Mouse (Mus musculus) gastrocnemius, postnatal 4 days (tissue): ENCODE data around the gene Serpinh1. TPM values are rescaled to one million over a fixed set of nuclear protein-coding genes. Genes with fewer than 3 reads are reported as not detected.

Experiments used
- DNase-seq, 2 experiments: peaks; one replicate each; pipeline ENCODE4 v3.0.0; 2021 to 2022; ENCODE audit warnings: low spot score in 2 of 2, mixed read lengths in 2 of 2
- long read RNA-seq, 2 experiments: library from polyadenylated mRNA; stranded (forward); transcript quantifications; one replicate each; pipeline ENCODE4 v2.0.0; 2021
- total RNA-seq, 2 experiments: library from RNA; stranded (reverse); gene quantifications; 2 replicates each; pipeline ENCODE4 v1.2.3; 2021

The Serpinh1 gene
- total RNA-seq: 100 to 1,000 TPM; 409 to 535 TPM
- long read RNA-seq, experiment 1, transcript Serpinh1-203 (6 exons, 2,128 nt): minor isoform, 62 of 975 reads
- long read RNA-seq, experiment 1, transcript Serpinh1-202 (5 exons, 2,274 nt): minor isoform, 6 of 975 reads
- long read RNA-seq, experiment 1, transcript Serpinh1-201 (5 exons, 2,215 nt): major isoform, 775 of 975 reads
- long read RNA-seq, experiment 1, partial matches to known transcripts: 32 of 975 reads
- long read RNA-seq, experiment 1, other reads (novel, unspliced or antisense): 97 of 975 reads
- long read RNA-seq, experiment 2, transcript Serpinh1-202 (5 exons, 2,274 nt): minor isoform, 17 of 1,240 reads
- long read RNA-seq, experiment 2, transcript Serpinh1-201 (5 exons, 2,215 nt): major isoform, 984 of 1,240 reads
- long read RNA-seq, experiment 2, transcript Serpinh1-203 (6 exons, 2,128 nt): minor isoform, 94 of 1,240 reads
- long read RNA-seq, experiment 2, partial matches to known transcripts: 43 of 1,240 reads
- long read RNA-seq, experiment 2, other reads (novel, unspliced or antisense): 102 of 1,240 reads

DNA sequence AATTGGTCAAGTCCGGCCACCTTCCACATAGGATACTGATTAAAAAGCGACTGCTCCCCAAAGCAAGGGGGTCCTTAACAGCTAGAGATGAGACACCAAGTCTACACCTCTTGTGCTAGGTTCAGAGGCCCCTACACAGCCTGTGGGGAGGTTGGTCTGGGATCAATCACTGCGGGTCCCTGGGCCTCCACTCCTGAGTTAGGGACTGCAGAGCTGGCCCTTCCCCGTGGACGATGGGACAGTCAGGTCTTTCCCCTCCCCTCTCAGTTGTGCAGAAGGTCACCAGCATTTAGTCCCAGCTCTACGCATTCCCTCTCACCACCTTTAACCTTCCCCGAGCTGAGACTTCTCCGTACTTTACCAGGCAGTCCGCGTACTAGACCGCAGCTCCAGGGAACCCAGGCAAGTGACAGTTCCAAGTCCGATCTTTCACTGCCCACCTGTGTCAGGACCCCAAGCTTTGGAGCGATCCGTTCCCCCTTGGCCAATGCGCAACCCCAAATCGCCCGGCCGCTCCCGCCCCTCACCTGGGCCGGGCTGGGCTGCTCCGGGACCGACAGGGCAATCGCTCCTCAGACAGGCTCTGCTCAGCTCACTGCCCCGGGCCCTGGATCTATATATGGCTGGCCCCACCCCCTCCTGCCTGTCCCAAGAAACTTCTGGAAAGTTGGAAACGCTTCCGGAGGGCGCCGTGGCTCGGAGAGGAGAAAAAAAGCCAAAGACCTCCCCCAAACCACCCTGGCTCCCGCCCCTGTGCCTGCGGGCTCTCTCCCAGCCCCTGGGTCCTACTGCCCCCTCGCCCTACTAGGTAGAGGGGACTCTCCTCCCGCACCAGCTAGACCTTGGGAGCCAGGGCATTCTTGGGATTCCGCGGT is at the start of gene Serpinh1:
Gene Serpinh1 (minus strand): TSS at position 714 of the 875 bp plus-strand sequence.
- DNase-seq: peak; percentile 85 to 93

DNA sequence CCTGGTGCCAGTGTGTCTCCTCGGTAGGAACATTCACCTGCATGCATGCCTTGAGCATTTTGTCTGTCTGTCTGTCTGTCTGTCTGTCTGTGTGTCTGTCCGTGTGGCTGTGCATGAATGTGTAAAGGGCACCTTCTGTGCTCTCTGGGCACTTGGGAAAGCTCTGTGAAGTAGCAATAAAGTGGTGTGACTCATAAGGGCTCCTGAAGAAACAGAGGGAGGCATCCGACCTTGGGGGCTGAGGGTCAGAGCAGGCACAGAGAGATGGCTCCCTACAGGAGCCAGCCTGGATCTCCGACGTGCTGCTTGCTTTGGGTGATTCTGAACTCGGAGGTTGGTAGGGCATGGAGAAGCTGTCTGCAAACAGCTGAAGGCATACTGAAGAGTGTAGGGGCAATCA is 49.4 kb upstream of the Serpinh1 start:
- DNase-seq: no peak

GRCm38 (mm10) chr7:99401373-99401772 is 48.3 kb upstream of the Serpinh1 start:
- DNase-seq: no peak

- no peak for DNase-seq
Measured at GRCm38 (mm10) chr7:99396994-99397659, 44.1 kb upstream of the Serpinh1 start.

GRCm38 (mm10) chr7:99395908-99396616 is 43.0 kb upstream of the Serpinh1 start:
- no peak for DNase-seq

DNA sequence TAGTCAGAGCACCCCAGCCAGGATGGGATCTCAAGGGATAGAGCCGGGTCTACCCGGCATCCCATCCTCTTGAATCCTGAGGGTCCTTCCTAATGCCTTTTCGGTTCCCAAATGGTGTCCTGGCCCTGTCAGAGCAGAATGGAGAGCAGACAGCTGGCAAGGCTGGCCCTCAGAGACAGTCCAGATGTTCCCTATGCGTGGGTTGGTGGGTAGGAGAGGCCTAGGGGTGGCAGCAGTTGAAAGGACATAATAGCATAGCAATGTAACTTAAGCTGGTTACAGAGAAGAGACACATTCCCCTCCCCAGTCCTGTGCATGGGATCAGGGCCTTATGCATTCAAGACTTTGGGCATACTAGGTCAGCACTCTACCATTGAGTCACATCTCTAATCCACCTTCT is 42.3 kb upstream of the Serpinh1 start:
- no peak for DNase-seq

GRCm38 (mm10) chr7:99393711-99394325 is 40.8 kb upstream of the Serpinh1 start:
- no peak for DNase-seq

- DNase-seq: no peak
Measured at GRCm38 (mm10) chr7:99392696-99393095, 39.7 kb upstream of the Serpinh1 start.

DNA sequence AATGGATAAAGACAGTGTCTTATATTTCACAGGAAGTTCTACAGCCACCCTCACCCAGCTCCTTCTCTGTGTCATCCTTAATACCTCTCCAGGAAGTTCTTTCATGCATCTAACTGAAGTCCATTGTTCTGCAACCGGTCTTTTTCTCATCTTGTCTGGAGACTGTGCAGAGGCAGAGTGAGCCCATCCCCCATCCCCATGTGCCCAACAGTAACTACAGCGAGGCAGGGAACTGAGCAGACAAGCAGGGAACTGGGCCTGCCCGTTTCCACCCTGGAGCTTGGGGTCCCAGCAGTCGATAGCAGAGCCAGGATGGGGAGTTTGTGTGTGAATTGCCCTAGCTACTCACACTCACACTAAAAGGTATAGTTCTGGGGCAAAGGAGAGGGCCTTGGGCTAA is 37.5 kb upstream of the Serpinh1 start:
- no peak for DNase-seq

DNA sequence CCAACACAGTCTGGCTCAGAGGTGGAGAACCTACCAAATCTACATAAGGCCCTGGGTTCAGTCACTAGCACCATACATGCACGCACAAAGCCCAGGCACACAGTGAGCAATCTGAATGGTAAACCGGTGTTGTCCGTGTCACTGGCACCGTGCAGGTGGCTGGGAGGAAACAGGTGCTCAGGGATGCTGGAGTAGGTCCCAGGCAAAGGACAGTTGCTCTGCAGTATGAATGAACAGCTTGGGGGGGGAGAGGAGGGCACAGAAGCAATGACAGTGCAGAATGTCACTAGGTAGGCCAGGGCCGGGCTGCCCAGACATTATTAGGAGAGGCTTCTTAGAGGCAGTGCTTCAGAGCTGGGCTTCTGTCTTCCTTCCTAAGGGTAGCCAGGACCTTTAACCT is 34.3 kb upstream of the Serpinh1 start:
- DNase-seq: no peak

DNA sequence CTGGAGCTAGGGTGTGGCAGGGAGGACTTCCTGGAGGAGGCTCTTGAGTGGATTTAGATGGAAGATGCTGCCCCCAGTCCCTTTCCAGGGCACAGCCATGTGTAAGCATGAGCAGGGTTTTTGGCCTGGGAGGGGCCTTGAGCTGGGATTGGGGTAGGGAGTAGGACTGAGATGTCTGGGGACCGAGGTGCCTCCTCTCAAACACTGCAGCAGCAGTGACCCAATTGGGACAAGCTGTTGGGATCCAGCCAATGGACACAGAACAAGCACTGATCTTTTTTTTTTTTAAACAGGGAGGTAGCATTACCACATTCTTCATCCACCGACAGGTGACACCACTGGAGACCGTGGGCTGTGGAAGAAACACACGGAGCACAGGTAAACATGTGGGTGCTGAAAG is 33.8 kb upstream of the Serpinh1 start:
- no peak for DNase-seq

GRCm38 (mm10) chr7:99386030-99386429 is 33.0 kb upstream of the Serpinh1 start:
- peak in 1 of 2 experiments; percentile 63 for DNase-seq

DNA sequence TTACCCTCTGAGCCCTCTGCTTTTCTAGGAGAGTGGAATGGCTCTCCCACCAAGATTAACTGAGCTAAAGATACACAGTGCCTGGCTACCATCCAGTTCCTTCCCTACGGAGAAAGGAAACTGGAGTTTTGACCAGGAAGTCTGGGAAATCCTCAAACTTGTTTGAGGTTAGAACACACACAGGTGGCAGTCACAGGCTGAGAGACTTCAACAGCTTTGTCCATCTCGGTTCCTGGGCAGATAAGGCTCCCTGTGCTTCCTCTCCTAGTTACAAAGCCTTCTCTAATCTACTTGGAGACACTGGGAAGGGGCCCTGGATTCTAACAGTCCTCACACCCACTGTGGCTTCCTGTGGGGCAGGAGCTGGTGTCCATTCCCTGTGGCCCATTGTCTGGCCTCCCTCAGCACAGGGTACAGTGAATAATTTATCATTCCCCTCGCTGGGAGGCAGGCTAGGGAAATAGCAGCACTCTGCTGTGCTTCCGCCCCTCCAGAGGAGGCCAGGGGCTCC is 31.1 kb upstream of the Serpinh1 start:
- no peak for DNase-seq

DNA sequence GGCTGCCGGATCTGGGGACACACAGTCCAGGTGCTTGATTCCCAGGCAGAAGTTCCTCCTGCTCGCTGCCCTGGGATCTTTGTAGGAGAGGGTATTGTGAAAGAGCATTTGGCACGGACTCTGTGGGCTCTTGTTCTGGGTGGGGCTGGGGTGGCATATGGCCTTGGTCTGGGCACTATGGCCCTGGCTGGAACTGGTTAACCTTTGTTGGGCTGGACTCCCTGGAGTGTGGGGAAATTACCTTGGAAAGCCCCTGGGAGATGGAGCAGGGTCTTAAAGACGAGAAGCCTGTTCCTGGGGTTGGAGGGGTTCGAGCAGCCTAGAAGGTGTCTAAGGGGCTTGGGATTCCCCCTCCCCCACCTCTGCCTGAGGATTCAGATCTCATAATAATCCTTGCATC is 30.2 kb upstream of the Serpinh1 start:
- no peak for DNase-seq

GRCm38 (mm10) chr7:99382088-99383000 is 29.3 kb upstream of the Serpinh1 start:
- no peak for DNase-seq

GRCm38 (mm10) chr7:99381214-99382087 is 28.4 kb upstream of the Serpinh1 start, which contains the start of gene Gdpd5:
Gdpd5 (plus strand) TSS chr7:99381414.
- DNase-seq: peak; percentile 99 to 100

DNA sequence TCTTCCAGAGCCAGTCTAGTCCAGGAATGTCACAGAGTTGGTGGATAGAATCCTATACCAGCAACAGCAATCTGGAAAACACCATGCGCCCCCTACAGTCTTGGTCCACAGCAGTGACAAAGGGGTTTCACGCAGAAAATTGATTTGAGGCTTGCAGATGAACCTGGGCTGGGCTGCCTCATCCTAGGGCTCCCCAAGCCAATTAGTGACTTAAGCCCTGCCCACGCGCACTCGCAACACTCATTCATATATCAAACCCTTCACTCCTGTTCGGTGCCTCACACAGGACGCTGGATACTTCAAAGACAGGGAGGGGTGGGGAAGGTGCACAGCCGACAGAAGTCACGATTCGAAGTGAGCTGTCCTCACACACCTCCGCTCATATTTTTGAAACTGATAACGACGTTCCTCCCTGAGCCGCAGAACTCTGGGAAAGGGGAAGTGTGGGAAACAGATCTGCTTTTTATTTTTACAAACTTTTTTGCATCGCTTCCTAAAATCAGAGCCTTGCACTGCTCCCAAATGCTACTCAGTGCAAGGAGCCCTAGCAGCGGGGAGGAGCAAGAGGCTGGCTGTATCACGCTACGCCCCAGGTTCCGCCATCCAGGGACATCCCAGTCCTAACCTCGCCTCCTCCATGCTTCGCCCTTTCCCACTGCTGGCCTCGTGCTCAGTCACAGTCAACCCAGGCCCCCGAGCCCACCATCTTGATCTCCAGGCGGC is 27.6 kb upstream of the Serpinh1 start:
- no peak for DNase-seq
